ENCODE assay signal across 16 mouse cellular contexts in genomic region chr11:55358094-55358783, GRCm38 (mm10). TPM values are rescaled to one million over a fixed set of nuclear protein-coding genes. Genes with fewer than 3 reads are reported as not detected.
DNase-seq lines count a peak whose midpoint lies in the region; ATAC-seq and TF ChIP-seq lines count a peak whose summit lies in the region.
"Had no signal": no experiment of that assay in that cellular context is flagged by ENCODE, and none has a peak within 500 bp of the region (broad histone marks: within the 10 kb centered on the region; RNA-seq: fewer than 3 reads in every experiment).

No protein-coding gene starts in this region.

- no peak for TF ChIP-seq POLR2A in lung, adult 2 months (IDR thresholded peaks at IDR 0.05; ENCODE audit: borderline replicate concordance, extremely low read depth, low read depth, low read length)

- no peaks in the 10 kb centered on the region for H3K9me3 ChIP-seq in heart, embryonic 13.5 days
- no peaks in the 10 kb centered on the region for H3K9me3 ChIP-seq in heart, embryonic 12.5 days (replicated peaks)
- H3K9me3 ChIP-seq in kidney, embryonic 15.5 days (replicated peaks) = no peaks in the 10 kb centered on the region
- H3K9me3 ChIP-seq in lung, embryonic 14.5 days (ENCODE audit: low read depth, low read length) = no peaks in the 10 kb centered on the region
- H3K9me3 ChIP-seq in stomach, embryonic 16.5 days (replicated peaks; ENCODE audit: control insufficient read depth, low read length) = no peaks in the 10 kb centered on the region
- H3K9me3 ChIP-seq: neural tube, embryonic 15.5 days had no signal

- H3K27ac ChIP-seq in heart, embryonic 13.5 days (replicated peaks) = no peak overlapping the region
- no peak overlapping the region for H3K27ac ChIP-seq in heart, embryonic 12.5 days (ENCODE audit: poor library complexity, severe bottlenecking)
- H3K27ac ChIP-seq in kidney, embryonic 15.5 days = no peak overlapping the region
- H3K27ac ChIP-seq in lung, embryonic 14.5 days (ENCODE audit: low read depth) = no peak overlapping the region
- H3K27ac ChIP-seq in stomach, embryonic 16.5 days (ENCODE audit: low read length) = no peak overlapping the region
- H3K27ac ChIP-seq: neural tube, embryonic 15.5 days had no signal

- peaks cover 6% of the 10 kb centered on the region for H3K4me1 ChIP-seq in heart, embryonic 13.5 days
- peaks cover 6% of the 10 kb centered on the region for H3K4me1 ChIP-seq in heart, embryonic 12.5 days (replicated peaks)
- no peaks in the 10 kb centered on the region for H3K4me1 ChIP-seq in kidney, embryonic 15.5 days
- H3K4me1 ChIP-seq in lung, embryonic 14.5 days (ENCODE audit: insufficient read depth) = no peaks in the 10 kb centered on the region
- H3K4me1 ChIP-seq in lung, adult 2 months (ENCODE audit: control insufficient read depth, insufficient read depth, low read length) = no peaks in the 10 kb centered on the region
- H3K4me1 ChIP-seq in stomach, embryonic 16.5 days (ENCODE audit: control insufficient read depth, insufficient read depth, low read length) = no peaks in the 10 kb centered on the region
- H3K4me1 ChIP-seq: neural tube, embryonic 15.5 days had no signal

- H3K27me3 ChIP-seq in heart, embryonic 13.5 days (replicated peaks) = no peaks in the 10 kb centered on the region
- H3K27me3 ChIP-seq in heart, embryonic 12.5 days (replicated peaks) = no peaks in the 10 kb centered on the region
- H3K27me3 ChIP-seq in kidney, embryonic 15.5 days = no peaks in the 10 kb centered on the region
- no peaks in the 10 kb centered on the region for H3K27me3 ChIP-seq in lung, embryonic 14.5 days (ENCODE audit: insufficient read depth, low read length)
- no peaks in the 10 kb centered on the region for H3K27me3 ChIP-seq in stomach, embryonic 16.5 days (ENCODE audit: control insufficient read depth, insufficient read depth, low read length)
- H3K27me3 ChIP-seq: neural tube, embryonic 15.5 days had no signal

- WGBS in heart, embryonic 13.5 days = 46% methylated on average over 15 of the region's 15 CpGs
- WGBS in heart, embryonic 12.5 days = 58% methylated on average over 15 of the region's 15 CpGs
- WGBS in kidney, embryonic 15.5 days = 53% methylated on average over 15 of the region's 15 CpGs
- 40% methylated on average over 15 of the region's 15 CpGs for WGBS in lung, embryonic 14.5 days
- 44% methylated on average over 15 of the region's 15 CpGs for WGBS in lung, adult 2 months
- 50% methylated on average over 15 of the region's 15 CpGs for WGBS in stomach, embryonic 16.5 days

- no peak for ATAC-seq in heart, embryonic 13.5 days (ENCODE audit: extremely low read depth, insufficient number of reproducible peaks, low FRiP score, low TSS enrichment)
- no peak for ATAC-seq in heart, embryonic 12.5 days (ENCODE audit: insufficient number of reproducible peaks, low FRiP score)
- no peak for ATAC-seq in kidney, embryonic 15.5 days (replicated peaks; ENCODE audit: low FRiP score)
- peak; percentile 77; the same call in 1 of the 2 replicates for ATAC-seq in lung, embryonic 14.5 days (ENCODE audit: insufficient read depth)
- peak; percentile 58; the same call in 1 of the 2 replicates for ATAC-seq in stomach, embryonic 16.5 days (ENCODE audit: insufficient read depth, low FRiP score)
- ATAC-seq: midbrain, embryonic 16.5 days had no signal

- H3K4me2 ChIP-seq in heart, embryonic 13.5 days = peak overlapping the region; percentile 39
- no peak overlapping the region; the same call in 1 of the 2 replicates for H3K4me2 ChIP-seq in heart, embryonic 12.5 days
- peak overlapping the region; percentile 30 for H3K4me2 ChIP-seq in kidney, embryonic 15.5 days
- H3K4me2 ChIP-seq in lung, embryonic 14.5 days = peak overlapping the region; percentile 44
- H3K4me2 ChIP-seq in stomach, embryonic 16.5 days (ENCODE audit: low read depth, low read length) = 0 out of 2 replicates have a peak overlapping the region, but pooled peaks have one; percentile 13
- H3K4me2 ChIP-seq: liver, embryonic 11.5 days; neural tube, embryonic 15.5 days had no signal

- H3K36me3 ChIP-seq in heart, embryonic 13.5 days = no peaks in the 10 kb centered on the region
- no peaks in the 10 kb centered on the region for H3K36me3 ChIP-seq in heart, embryonic 12.5 days
- H3K36me3 ChIP-seq in kidney, embryonic 15.5 days = no peaks in the 10 kb centered on the region
- H3K36me3 ChIP-seq in lung, embryonic 14.5 days (ENCODE audit: insufficient read depth) = no peaks in the 10 kb centered on the region
- no peaks in the 10 kb centered on the region for H3K36me3 ChIP-seq in stomach, embryonic 16.5 days (ENCODE audit: control insufficient read depth, insufficient read depth, low read length)
- H3K36me3 ChIP-seq: neural tube, embryonic 15.5 days had no signal

- H3K4me3 ChIP-seq in heart, embryonic 13.5 days = no peak overlapping the region
- H3K4me3 ChIP-seq in heart, embryonic 12.5 days = no peak overlapping the region
- H3K4me3 ChIP-seq in kidney, embryonic 15.5 days (replicated peaks) = no peak overlapping the region
- H3K4me3 ChIP-seq in lung, embryonic 14.5 days (ENCODE audit: low read depth, low read length) = no peak overlapping the region
- no peak overlapping the region for H3K4me3 ChIP-seq in lung, adult 2 months (replicated peaks; ENCODE audit: extremely low read depth, low read depth, low read length)
- no peak overlapping the region for H3K4me3 ChIP-seq in stomach, embryonic 16.5 days (replicated peaks; ENCODE audit: low read length)
- H3K4me3 ChIP-seq: neural tube, embryonic 15.5 days had no signal

- no peak overlapping the region; the same call in 1 of the 2 replicates for H3K9ac ChIP-seq in heart, embryonic 13.5 days
- H3K9ac ChIP-seq in heart, embryonic 12.5 days = no peak overlapping the region
- H3K9ac ChIP-seq in kidney, embryonic 15.5 days = no peak overlapping the region
- no peak overlapping the region for H3K9ac ChIP-seq in lung, embryonic 14.5 days
- no peak overlapping the region; the same call in 1 of the 2 replicates for H3K9ac ChIP-seq in stomach, embryonic 16.5 days (ENCODE audit: low read length)
- H3K9ac ChIP-seq: neural tube, embryonic 15.5 days had no signal

- TF ChIP-seq CTCF in lung, embryonic 14.5 days (IDR thresholded peaks at IDR 0.05; ENCODE audit: low read depth) = no peak
- no peak for TF ChIP-seq CTCF in lung, adult 2 months (IDR thresholded peaks at IDR 0.05; ENCODE audit: insufficient read depth, low read length)

- no peak for DNase-seq in kidney, adult 8-10 months
- peak; percentile 82 for DNase-seq in lung, embryonic 14.5 days
- DNase-seq in lung, adult 2 months = no peak
- DNase-seq: adrenal gland, postnatal 14 days; cerebellum, adult 11 months; kidney, adult 2 months; left cerebral cortex, postnatal 4 days; right cerebral cortex, postnatal 14 days; spleen, adult 18-20 months had no signal

RNA-seq across cellular contexts. Expression of gene Fat2, which starts 21.9 kb away (rescaled TPM):
- 0.01 TPM in 1 of 2 replicates, not detected in the other for polyA plus RNA-seq in heart, embryonic 13.5 days (2015; fragmentation: Nextera tagmentation; extraction: Ambion mirVana)
- not detected in 2 replicates for polyA plus RNA-seq in heart, embryonic 12.5 days (2016; fragmentation: Nextera tagmentation; extraction: Ambion mirVana)
- polyA plus RNA-seq in kidney, embryonic 15.5 days (2015; fragmentation: Nextera tagmentation; extraction: Ambion mirVana) = 0.08 and 0.10 TPM in 2 replicates
- 0.29 and 0.53 TPM in 2 replicates for polyA plus RNA-seq in lung, embryonic 14.5 days (2014; fragmentation: Nextera tagmentation; extraction: Ambion mirVana)
- polyA plus RNA-seq in lung, adult 2 months (2012; rRNA removed) = 0.59 and 1.4 TPM in 2 replicates
- polyA plus RNA-seq in stomach, embryonic 16.5 days (2015; fragmentation: Nextera tagmentation; extraction: Ambion mirVana) = 0.97 and 1.2 TPM in 2 replicates
- polyA plus RNA-seq: liver, embryonic 11.5 days had no signal

Comparison
In these comparisons a context has a peak if more than half of its experiments do, and no peak if none do; other contexts are left out.
1. ATAC-seq: peak in lung, embryonic 14.5 days (single experiment) and stomach, embryonic 16.5 days (single experiment); none in heart, embryonic 13.5 days (single experiment), heart, embryonic 12.5 days (single experiment) and kidney, embryonic 15.5 days (single experiment).